Mouse (Mus musculus): ENCODE results near the gene Ppp1r9b. TPM values are rescaled to one million over a fixed set of nuclear protein-coding genes. Genes with fewer than 3 reads are reported as not detected.

Ppp1r9b gene
- total RNA-seq, 2 experiments from 2014 or later: 967 to 974 TPM

DNA sequence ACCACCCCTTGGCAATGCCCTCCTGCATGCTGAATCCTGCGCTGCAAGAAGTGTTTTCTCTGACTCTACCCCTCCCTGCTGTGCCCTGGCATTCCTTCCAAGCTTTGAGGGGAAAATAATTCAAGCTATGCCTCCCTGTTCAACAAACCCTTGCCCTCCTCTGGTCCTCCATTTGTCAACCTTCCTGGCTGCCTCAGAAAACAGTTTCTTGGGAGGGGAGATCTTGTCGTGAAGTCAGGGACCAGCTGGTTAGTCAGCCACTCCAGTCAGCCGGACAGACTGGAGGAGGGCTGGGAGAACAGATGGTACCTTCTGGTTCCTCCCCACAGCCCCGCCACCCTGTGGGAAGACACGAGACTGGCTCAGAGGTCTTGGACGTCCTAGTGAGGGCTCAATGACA lies 46.5 kb downstream of the Ppp1r9b start:
- no peak for DNase-seq (ENCODE audit: low spot score in 2 of 2)
- H3K27ac ChIP-seq: peak overlapping the region; percentile 95
- H3K4me3 ChIP-seq: no peak overlapping the region
- no peak for TF ChIP-seq CTCF (conservative IDR thresholded peaks at IDR 0.05)

- no peak overlapping the region for H3K4me3 ChIP-seq
- peak overlapping the region; percentile 95; the same call in 1 of the 2 replicates for H3K27ac ChIP-seq
- no peak for DNase-seq (ENCODE audit: low spot score in 2 of 2)
- TF ChIP-seq CTCF (conservative IDR thresholded peaks at IDR 0.05): no peak
Measured at GRCm38 (mm10) chr11:95038156-95038817, 47.5 kb downstream of the Ppp1r9b start.

DNA sequence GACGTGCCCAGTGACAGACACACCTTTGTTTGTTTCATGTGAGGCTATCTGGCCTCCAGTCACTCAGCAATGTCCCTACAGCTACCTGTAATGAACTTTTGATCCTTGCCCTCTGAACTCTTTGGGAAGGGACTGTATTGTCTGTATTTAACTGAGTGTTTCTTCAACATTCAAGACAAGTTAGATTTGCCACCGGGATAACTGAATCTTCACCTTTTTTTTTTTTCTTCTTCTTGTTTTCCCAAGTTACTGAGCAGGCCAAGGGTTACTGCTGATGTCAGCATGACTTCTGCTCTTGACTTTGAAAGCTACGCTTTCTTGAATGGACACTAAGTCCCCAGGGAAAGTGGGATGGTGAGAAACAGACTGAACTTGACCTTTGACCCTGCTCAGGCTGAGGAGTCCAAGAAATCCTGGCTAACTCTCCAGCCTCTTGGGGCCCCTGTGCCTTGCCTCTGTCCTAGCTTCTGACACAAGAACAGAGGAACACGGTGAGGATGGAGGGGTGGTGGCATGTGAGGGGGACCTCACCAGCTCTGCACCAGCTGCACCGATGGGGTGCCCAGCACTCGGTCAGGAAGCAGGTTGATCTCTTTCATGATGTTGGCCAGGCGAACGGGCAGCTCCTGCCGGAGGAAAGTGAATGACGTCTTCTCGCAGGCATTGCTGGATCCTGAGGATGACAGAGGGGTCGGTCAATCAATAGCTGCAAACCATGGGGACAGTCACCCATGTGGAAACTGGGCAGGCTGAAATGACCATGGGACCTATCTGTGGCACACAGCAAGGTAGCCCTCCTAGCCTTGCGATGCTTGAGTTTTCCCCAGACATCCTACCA lies 48.2 kb downstream of the Ppp1r9b start:
- Histone ChIP-seq H3K4me3 (no peak overlapping the region), H3K27ac (peak overlapping the region; percentile 95)
- no peak for DNase-seq (ENCODE audit: low spot score in 2 of 2)
- no peak for TF ChIP-seq CTCF (conservative IDR thresholded peaks at IDR 0.05)

DNA sequence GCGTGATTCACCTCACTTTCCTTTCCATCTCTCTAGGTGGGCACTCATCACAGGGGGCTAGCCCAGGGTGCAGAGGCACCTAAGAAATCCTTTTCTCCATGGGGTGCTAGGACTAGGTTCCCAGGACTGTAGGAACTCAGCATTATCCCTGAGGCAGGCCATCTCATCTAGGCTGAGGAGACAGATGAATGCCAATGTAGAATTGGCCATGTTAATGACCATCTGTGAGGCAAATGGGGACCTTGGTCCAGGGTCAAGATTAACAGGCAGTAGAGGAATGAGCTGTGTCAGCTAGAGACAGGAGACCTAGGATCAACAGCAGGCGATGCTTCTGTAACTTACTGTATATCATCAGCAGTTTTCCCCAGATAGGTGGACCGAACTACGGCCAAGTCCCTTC lies 48.9 kb downstream of the Ppp1r9b start:
- H3K27ac ChIP-seq: peak overlapping the region; percentile 95
- TF ChIP-seq CTCF (conservative IDR thresholded peaks at IDR 0.05): no peak
- DNase-seq (ENCODE audit: low spot score in 2 of 2): no peak
- peak overlapping the region; percentile 94 for H3K4me3 ChIP-seq

DNA sequence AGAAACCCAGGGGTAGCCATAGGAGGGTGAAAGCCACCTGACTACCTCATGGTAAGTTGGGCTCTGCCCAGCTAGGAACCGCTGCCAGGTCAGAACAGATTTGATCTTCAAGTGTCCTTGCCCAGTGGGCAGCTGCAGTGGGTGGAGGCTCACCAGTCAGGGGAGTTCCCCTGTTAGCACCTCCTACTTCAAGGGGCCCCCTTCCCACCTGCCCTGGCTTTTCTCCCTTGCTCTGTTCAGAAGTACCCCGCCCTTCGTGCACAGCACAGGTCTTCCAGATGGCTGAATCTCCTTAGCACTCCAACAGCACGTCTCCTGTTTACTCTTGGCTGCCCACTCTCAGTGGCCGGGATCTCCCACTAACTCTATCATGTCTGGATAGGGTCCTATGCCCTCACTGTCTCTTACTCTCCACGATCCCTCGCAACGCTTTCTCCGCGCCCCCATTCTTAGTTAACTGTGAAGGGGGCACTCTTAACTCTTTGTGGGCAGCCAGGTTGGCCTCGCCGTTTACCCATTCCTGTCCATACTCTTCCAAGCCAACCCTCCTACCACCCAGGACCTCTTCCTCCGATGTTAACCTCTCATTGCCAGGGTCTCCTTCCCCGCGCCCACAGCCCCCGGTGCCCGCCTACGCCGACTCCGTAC lies 49.8 kb downstream of the Ppp1r9b start:
- Histone ChIP-seq H3K27ac (peak overlapping the region; percentile 95), H3K4me3 (peak overlapping the region; percentile 94)
- DNase-seq (ENCODE audit: low spot score in 2 of 2): no peak
- TF ChIP-seq CTCF (conservative IDR thresholded peaks at IDR 0.05): no peak

DNA sequence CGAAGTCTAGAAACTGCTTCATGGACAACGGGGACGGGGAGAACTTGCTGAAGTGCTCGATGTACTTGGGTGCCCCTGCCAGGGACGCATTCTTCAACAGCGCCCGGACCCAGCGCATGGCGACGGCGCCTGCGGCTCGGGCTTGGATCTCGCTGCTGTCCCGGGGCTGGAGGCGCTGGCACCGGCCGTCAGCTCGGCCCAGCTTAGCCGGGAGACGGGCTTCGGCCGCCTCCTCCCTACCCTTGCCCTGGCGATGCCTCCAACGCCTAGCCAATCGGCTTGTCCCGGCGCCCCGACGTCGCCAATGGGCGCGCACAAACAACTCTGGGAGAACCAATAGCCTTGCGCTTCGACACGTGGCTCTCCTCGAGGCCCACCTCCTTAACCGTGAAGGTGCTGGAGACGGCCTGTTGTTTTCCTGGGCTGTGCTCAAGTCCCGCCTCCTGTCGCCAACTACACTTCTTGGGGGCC lies 50.3 kb downstream of the Ppp1r9b start, which contains the start of gene Pdk2:
TSS of gene Pdk2 (minus strand) at position 216 of the 471 bp plus-strand sequence.
- peak; percentile 95 to 98 for DNase-seq (ENCODE audit: low spot score in 2 of 2)
- Histone ChIP-seq H3K27ac (peak within 1 kb of the TSS; percentile 95), H3K4me3 (peak within 1 kb of the TSS; percentile 94)
- TF ChIP-seq CTCF (conservative IDR thresholded peaks at IDR 0.05): no peak

- peak; percentile 94 for TF ChIP-seq CTCF (conservative IDR thresholded peaks at IDR 0.05)
- DNase-seq (ENCODE audit: low spot score in 2 of 2): peak; percentile 80 to 83
- H3K4me3 ChIP-seq: peak overlapping the region; percentile 94
- peak overlapping the region; percentile 86 for H3K27ac ChIP-seq
Measured at GRCm38 (mm10) chr11:95042096-95042495, 51.3 kb downstream of the Ppp1r9b start.

DNA sequence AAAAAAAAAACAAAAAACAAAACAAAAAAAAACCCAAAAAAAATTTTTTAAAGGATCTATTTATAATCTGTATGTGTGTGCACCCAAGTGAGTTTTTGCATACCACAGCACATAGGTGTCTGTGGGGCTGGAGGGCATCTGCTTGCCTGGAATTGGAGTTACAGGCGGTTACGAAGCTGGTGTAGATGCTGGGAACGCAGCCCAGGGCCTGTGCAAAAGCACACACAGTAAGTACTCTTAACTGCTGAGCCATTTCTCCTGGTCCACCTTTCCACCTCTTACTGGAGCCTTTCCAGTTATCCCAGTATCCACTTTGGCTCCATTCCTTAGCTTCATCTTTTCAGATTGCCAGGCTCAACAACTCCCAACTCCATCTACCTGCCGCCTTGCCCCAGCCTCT lies 52.2 kb downstream of the Ppp1r9b start:
- TF ChIP-seq CTCF (conservative IDR thresholded peaks at IDR 0.05): no peak
- DNase-seq (ENCODE audit: low spot score in 2 of 2): no peak
- H3K4me3 ChIP-seq: no peak overlapping the region
- H3K27ac ChIP-seq: no peak overlapping the region

DNA sequence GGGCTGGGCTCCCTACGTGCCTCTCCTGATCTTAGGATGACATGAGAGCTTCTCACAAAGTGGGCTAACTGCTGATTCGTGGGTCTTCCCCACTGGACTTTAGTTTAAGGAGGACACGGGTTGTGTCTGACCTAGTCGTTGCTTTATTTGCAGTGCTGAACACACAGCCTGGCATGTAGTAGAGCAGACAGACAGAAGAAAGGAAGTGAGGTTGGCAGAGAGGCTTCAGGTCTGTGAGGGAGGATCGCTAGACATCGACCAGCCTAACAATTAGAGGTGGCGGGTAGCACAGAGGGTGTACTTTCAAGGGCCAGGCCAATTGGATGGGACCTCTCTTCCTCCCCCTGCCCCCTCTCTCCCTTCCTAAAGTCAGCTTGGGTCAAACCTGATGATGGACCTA lies 52.8 kb downstream of the Ppp1r9b start:
- Histone ChIP-seq H3K4me3 (no peak overlapping the region), H3K27ac (no peak overlapping the region)
- no peak for DNase-seq (ENCODE audit: low spot score in 2 of 2)
- TF ChIP-seq CTCF (conservative IDR thresholded peaks at IDR 0.05): no peak

DNA sequence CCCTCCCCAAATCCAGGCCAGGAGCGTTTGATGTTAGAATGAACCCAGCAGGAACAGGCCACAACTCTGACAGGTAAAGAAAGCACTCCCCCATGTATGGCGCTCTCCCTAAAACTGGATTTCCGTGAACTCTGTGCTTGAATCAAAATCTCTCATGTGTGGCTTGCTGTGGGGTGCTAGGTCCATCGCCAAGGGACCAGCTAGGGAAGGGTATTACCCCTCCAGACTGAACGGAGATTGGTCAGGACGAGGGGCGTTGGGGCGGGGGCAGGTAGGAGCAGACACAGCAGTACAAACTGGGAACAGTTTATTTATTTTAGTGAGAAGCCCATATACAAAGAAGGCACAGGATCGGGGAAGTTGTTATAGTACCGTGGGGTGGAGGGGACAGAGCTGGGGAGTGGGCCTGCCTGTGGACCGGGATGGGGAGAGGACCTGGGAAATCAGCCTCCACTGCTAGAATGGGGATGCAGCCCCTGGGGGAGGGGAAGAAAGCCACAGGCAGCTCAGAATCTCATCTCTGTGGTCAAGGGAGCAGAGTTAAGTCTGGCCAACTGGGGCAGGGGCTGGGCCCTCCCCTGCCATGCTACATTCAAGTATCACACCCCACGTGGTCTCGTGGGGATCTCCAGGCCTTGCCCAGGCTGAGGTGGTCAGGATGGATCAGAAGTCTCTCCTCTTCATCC lies 53.5 kb downstream of the Ppp1r9b start:
- no peak overlapping the region for H3K4me3 ChIP-seq
- DNase-seq (ENCODE audit: low spot score in 2 of 2): no peak
- no peak for TF ChIP-seq CTCF (conservative IDR thresholded peaks at IDR 0.05)
- no peak overlapping the region for H3K27ac ChIP-seq

DNA sequence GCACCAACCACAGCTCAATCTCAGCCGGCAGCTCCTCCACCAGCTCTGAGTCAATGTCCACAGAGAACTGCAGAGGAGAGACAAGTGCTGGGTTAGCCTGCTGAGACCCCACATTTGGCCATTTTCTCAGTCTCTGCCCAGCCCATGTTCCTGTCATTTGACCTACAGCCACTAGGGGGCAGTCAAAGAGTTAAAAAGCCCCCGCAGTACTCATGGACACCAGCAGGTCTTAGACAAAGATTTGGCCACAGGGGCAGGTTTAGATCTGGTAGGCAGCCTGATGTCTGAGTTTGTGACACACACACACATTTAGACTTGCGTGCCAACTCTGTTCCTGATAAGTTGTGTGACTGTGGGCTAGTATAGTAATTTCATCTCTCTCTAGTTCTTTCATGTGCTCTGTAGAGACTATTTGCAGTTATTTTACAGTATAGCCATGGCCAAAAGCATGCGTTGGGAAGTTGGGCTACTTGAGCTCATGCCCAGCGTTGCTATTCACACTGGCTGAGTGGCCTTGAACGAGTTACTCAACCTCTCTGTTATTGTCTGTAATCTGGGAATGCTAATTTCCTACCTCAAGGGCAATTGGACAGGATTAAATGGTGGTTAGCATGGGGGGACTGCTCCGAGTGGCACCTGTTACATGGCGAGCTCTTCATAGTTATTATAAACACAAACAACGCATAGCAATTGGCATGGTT lies 56.3 kb downstream of the Ppp1r9b start:
- peak; percentile 97 for TF ChIP-seq CTCF (conservative IDR thresholded peaks at IDR 0.05)
- peak in 1 of 2 experiments; percentile 59 for DNase-seq (ENCODE audit: low spot score in 2 of 2)
- Histone ChIP-seq H3K27ac (no peak overlapping the region), H3K4me3 (no peak overlapping the region)

DNA sequence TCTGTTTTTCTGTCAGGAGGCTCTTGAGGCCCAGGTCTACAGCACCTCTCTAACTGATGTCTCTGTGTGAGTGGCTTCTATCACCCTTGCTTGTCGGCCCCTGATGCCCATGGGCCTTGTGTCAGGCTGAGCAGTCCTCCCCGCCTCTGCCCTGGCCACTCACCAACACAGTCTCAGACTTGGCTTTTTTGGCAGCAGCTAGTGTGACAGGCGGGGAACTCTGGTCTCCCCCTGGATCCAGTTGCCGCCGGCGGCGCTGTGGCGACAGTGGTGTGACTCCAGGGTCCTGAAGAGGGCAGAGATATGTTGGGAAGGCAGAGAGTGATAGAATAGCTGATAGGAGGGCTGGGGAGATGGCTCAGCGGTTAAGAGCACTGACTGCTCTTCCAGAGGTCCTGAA lies 62.2 kb downstream of the Ppp1r9b start:
- TF ChIP-seq CTCF (conservative IDR thresholded peaks at IDR 0.05): no peak
- no peak for DNase-seq (ENCODE audit: low spot score in 2 of 2)
- Histone ChIP-seq H3K27ac (no peak overlapping the region), H3K4me3 (no peak overlapping the region)

Other genes with a start within 250 kb of the Ppp1r9b start
- gene Cdc34b, start 249.3 kb upstream of the Ppp1r9b start, total RNA-seq (2021): not detected
- not detected for gene Tmem92, start 208.3 kb upstream of the Ppp1r9b start, total RNA-seq (2021)
- gene Col1a1, start 54.8 kb upstream of the Ppp1r9b start, total RNA-seq (2021): 10 to 100 TPM in 1 of 2 experiments, 1 to 10 TPM in 1; 9.6 to 14.0 TPM
- gene Hils1, start 23.4 kb upstream of the Ppp1r9b start, total RNA-seq (2021): not detected
- under 1 TPM in 1 of 2 experiments, not detected in 1; 0.44 TPM for gene Sgca, start 14.7 kb upstream of the Ppp1r9b start, total RNA-seq (2021)
- 10 to 100 TPM; 38.9 to 40.8 TPM for gene Samd14, start 18.8 kb downstream of the Ppp1r9b start, total RNA-seq (2021)
- gene Pdk2, start 50.3 kb downstream of the Ppp1r9b start, total RNA-seq (2021): 100 to 1,000 TPM; 133 TPM
- gene Itga3, start 85.8 kb downstream of the Ppp1r9b start, total RNA-seq (2021): 10 to 100 TPM; 10.3 to 16.1 TPM
- not detected for gene Dlx3, start 129.1 kb downstream of the Ppp1r9b start, total RNA-seq (2021)
- not detected for gene Dlx4, start 155.2 kb downstream of the Ppp1r9b start, total RNA-seq (2021)